Mouse (Mus musculus) heart, postnatal 4 days (tissue): ENCODE results near the gene Daam1. TPM values are rescaled to one million over a fixed set of nuclear protein-coding genes. Genes with fewer than 3 reads are reported as not detected.

Experiments
- total RNA-seq, 2 experiments: library from RNA; stranded (reverse); gene quantifications; 2 replicates each; pipeline ENCODE4 v1.2.3; 2021

Daam1 gene
- total RNA-seq, 2 experiments from 2014 or later: 88.8 to 92.1 TPM

Other genes starting within 250 kb of the Daam1 start
- gene Gpr135, start 240.0 kb downstream of the Daam1 start, total RNA-seq: under 1 TPM; 0.59 to 0.67 TPM